Mouse (Mus musculus) lung, postnatal 0 days (tissue): Measurements from ENCODE around the gene Ogt. TPM values are rescaled to one million over a fixed set of nuclear protein-coding genes. Genes with fewer than 3 reads are reported as not detected.

ENCODE experiments used
- ATAC-seq: fragments of 200-750 bp; cut with Nextera tagmentation; 2 replicates; pipeline ENCODE4 v1.8.0; 2017; ENCODE audit warnings: moderate library complexity
- DNase-seq: peaks from one replicate; pipeline ENCODE4 v3.0.0-alpha.2; 2016; ENCODE audit warnings: low spot score
- H3K27ac ChIP-seq: fragments of 300-500 bp; sonication (generic); 2 replicates; pipeline ENCODE4 v1.5.1; 2014; ENCODE audit warnings: antibody characterized with exemption, mild to moderate bottlenecking, low read length, mixed read lengths
- H3K27me3 ChIP-seq: fragments of 300-500 bp; sonication (generic); replicated peaks from 2 replicates; pipeline ENCODE4 v1.6.1; 2014; ENCODE audit warnings: low read length, mixed read lengths; ENCODE audit not compliant: insufficient read depth
- H3K36me3 ChIP-seq: fragments of 300-500 bp; sonication (generic); 2 replicates; pipeline ENCODE4 v1.6.1; 2014; ENCODE audit warnings: low read length, mixed read lengths; ENCODE audit not compliant: insufficient read depth
- H3K4me1 ChIP-seq: fragments of 300-500 bp; sonication (generic); 2 replicates; pipeline ENCODE4 v1.6.1; 2014; ENCODE audit warnings: antibody characterized with exemption, low read depth, low read length, mixed read lengths; ENCODE audit not compliant: insufficient read depth
- H3K4me2 ChIP-seq: fragments of 300-500 bp; sonication (generic); replicated peaks from 2 replicates; pipeline ENCODE4 v1.6.1; 2014; ENCODE audit warnings: low read depth, mild to moderate bottlenecking, low read length, moderate library complexity, mixed read lengths
- H3K4me3 ChIP-seq: fragments of 300-500 bp; sonication (generic); 2 replicates; pipeline ENCODE4 v1.5.1; 2014; ENCODE audit warnings: low read depth, low read length
- H3K9ac ChIP-seq: fragments of 300-500 bp; sonication (generic); replicated peaks from 2 replicates; pipeline ENCODE4 v1.6.1; 2014; ENCODE audit warnings: low read depth, mild to moderate bottlenecking
- H3K9me3 ChIP-seq: fragments of 300-500 bp; sonication (generic); 2 replicates; pipeline ENCODE4 v1.6.1; 2016; ENCODE audit warnings: low read length, mixed read lengths
- CTCF ChIP-seq: IDR thresholded peaks from 2 replicates; pipeline ENCODE4 v1.5.1; 2016; ENCODE audit warnings: antibody characterized with exemption, mild to moderate bottlenecking
- EP300 ChIP-seq: IDR thresholded peaks from 2 replicates; pipeline ENCODE4 v1.6.1; 2016; ENCODE audit warnings: antibody characterized with exemption, mild to moderate bottlenecking, control low read depth
- WGBS: fragments of 180-500 bp; shearing (Covaris S2); extraction: QIAGEN DNeasy Blood & Tissue Kit; methylation state at CpG from one replicate; pipeline ENCODE4 v1.1.7; 2014; 5-methylcytosine and 5-hydroxymethylcytosine counted together
- polyA plus RNA-seq: library from polyadenylated mRNA; unstranded; fragments of >200 nt; fragmentation: Nextera tagmentation; extraction: Ambion mirVana; gene quantifications from 2 replicates; pipeline ENCODE4 v1.2.1, GENCODE M21; 2015

Ogt gene
- polyA plus RNA-seq, 1 experiment from 2014 or later, result 76.6 TPM

GRCm38 (mm10) chrX:101638856-101639255, 1.0 kb upstream of the Ogt start:
- Histone ChIP-seq H3K4me1 (no peaks in the 10 kb centered on the region), H3K4me3 (no peak overlapping the region), H3K9ac (no peak overlapping the region), H3K9me3 (no peaks in the 10 kb centered on the region), H3K27ac (peak overlapping the region; percentile 66), H3K4me2 (peak overlapping the region; percentile 52), H3K36me3 (no peaks in the 10 kb centered on the region), H3K27me3 (no peaks in the 10 kb centered on the region)
- ATAC-seq (no peak), DNase-seq (peak; percentile 27)
- 22% methylated on average over 3 of the region's 3 CpGs for WGBS
- no peak for TF ChIP-seq EP300
- no peak for TF ChIP-seq CTCF

GRCm38 (mm10) chrX:101639306-101639705, 554 bp upstream of the Ogt start:
- H3K9ac ChIP-seq, result no peak overlapping the region
- H3K27ac ChIP-seq, result peak overlapping the region; percentile 66
- no peak for TF ChIP-seq CTCF
- TF ChIP-seq EP300, result no peak
- H3K9me3 ChIP-seq, result no peaks in the 10 kb centered on the region
- no peaks in the 10 kb centered on the region for H3K36me3 ChIP-seq
- 10% methylated on average over 13 of the region's 13 CpGs for WGBS
- H3K4me3 ChIP-seq, result peak overlapping the region; percentile 63
- no peak for DNase-seq
- H3K4me1 ChIP-seq, result no peaks in the 10 kb centered on the region
- H3K27me3 ChIP-seq, result no peaks in the 10 kb centered on the region
- no peak for ATAC-seq
- H3K4me2 ChIP-seq, result peak overlapping the region; percentile 52

- no peaks in the 10 kb centered on the region for H3K9me3 ChIP-seq
- TF ChIP-seq CTCF (no peak), EP300 (no peak; the same call in 1 of the 2 replicates)
- DNase-seq (peak; percentile 16), ATAC-seq (peak; percentile 23)
- peak overlapping the region; percentile 63 for H3K4me3 ChIP-seq
- H3K9ac ChIP-seq, result peak overlapping the region; percentile 76
- peak overlapping the region; percentile 73 for H3K27ac ChIP-seq
- H3K4me2 ChIP-seq, result peak overlapping the region; percentile 48
- H3K36me3 ChIP-seq, result no peaks in the 10 kb centered on the region
- H3K4me1 ChIP-seq, result no peaks in the 10 kb centered on the region; the same call in 1 of the 2 replicates
- H3K27me3 ChIP-seq, result no peaks in the 10 kb centered on the region
- WGBS, result 11% methylated on average over 44 of the region's 45 CpGs
These were observed 617 bp downstream of the Ogt start for GRCm38 (mm10) chrX:101640194-101641160.

GRCm38 (mm10) chrX:101641161-101641530, 1.3 kb downstream of the Ogt start:
- no peak for DNase-seq
- peak overlapping the region; percentile 48 for H3K4me2 ChIP-seq
- H3K4me3 ChIP-seq, result peak overlapping the region; percentile 63
- H3K36me3 ChIP-seq, result no peaks in the 10 kb centered on the region
- no peaks in the 10 kb centered on the region; the same call in 1 of the 2 replicates for H3K4me1 ChIP-seq
- 4% methylated on average over 6 of the region's 6 CpGs for WGBS
- no peaks in the 10 kb centered on the region for H3K9me3 ChIP-seq
- TF ChIP-seq EP300, result no peak
- H3K9ac ChIP-seq, result peak overlapping the region; percentile 76
- no peaks in the 10 kb centered on the region for H3K27me3 ChIP-seq
- no peak for ATAC-seq
- no peak overlapping the region for H3K27ac ChIP-seq

GRCm38 (mm10) chrX:101642091-101642490, 2.2 kb downstream of the Ogt start:
- ATAC-seq (no peak), DNase-seq (no peak)
- H3K9me3 ChIP-seq, result no peaks in the 10 kb centered on the region
- H3K4me1 ChIP-seq, result no peaks in the 10 kb centered on the region; the same call in 1 of the 2 replicates
- H3K4me3 ChIP-seq, result peak overlapping the region; percentile 63
- no peak overlapping the region for H3K27ac ChIP-seq
- H3K27me3 ChIP-seq, result no peaks in the 10 kb centered on the region
- no peak overlapping the region; the same call in 1 of the 2 replicates for H3K9ac ChIP-seq
- TF ChIP-seq CTCF, result no peak
- TF ChIP-seq EP300, result no peak
- 13% methylated on average over 5 of the region's 5 CpGs for WGBS
- peak overlapping the region; percentile 48 for H3K4me2 ChIP-seq
- H3K36me3 ChIP-seq, result no peaks in the 10 kb centered on the region

GRCm38 (mm10) chrX:101645286-101645685, 5.4 kb downstream of the Ogt start:
- H3K4me3 ChIP-seq, result no peak overlapping the region
- DNase-seq, result no peak
- WGBS, result 50% methylated on average over 2 of the region's 2 CpGs
- no peaks in the 10 kb centered on the region for H3K27me3 ChIP-seq
- no peak overlapping the region for H3K4me2 ChIP-seq
- no peak for ATAC-seq
- no peak overlapping the region for H3K27ac ChIP-seq
- TF ChIP-seq CTCF (no peak), EP300 (no peak)
- no peaks in the 10 kb centered on the region for H3K36me3 ChIP-seq
- no peak overlapping the region for H3K9ac ChIP-seq
- no peaks in the 10 kb centered on the region; the same call in 1 of the 2 replicates for H3K4me1 ChIP-seq
- no peaks in the 10 kb centered on the region for H3K9me3 ChIP-seq
